Mouse (Mus musculus): ENCODE results near the gene Fam181a. TPM values are rescaled to one million over a fixed set of nuclear protein-coding genes. Genes with fewer than 3 reads are reported as not detected.

The Fam181a gene
- polyA plus RNA-seq, 1 experiment from 2014 or later: 4.5 TPM

DNA sequence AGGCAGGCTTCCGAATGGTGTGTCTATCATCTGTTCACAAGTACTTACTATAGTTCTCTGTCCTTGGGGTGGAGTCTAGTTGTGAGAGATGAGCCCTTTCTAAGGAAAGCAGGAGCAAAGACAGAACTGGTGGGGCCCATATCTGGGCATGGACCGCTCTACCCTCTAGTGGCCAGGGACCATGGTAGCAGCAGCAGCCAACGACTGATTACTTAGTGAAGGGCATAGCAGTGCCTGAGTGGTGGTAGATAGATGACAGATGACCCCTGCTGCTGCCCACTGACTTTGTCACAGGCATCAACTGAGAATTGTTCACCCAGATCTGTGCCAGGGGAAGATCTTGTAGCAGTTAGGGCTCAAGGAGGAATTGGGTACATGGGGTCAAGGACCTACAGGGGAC is 12.0 kb downstream of the Fam181a start:
- Histone ChIP-seq H3K9me3 (replicated peaks; ENCODE audit: control insufficient read depth, low read length) (no peaks in the 10 kb centered on the region), H3K9ac (replicated peaks; ENCODE audit: low read length) (no peak overlapping the region), H3K4me2 (ENCODE audit: low read depth, low read length) (no peak overlapping the region), H3K36me3 (replicated peaks; ENCODE audit: control insufficient read depth, insufficient read depth, low read depth, low read length) (no peaks in the 10 kb centered on the region), H3K27ac (replicated peaks; ENCODE audit: low read depth, low read length) (no peak overlapping the region), H3K27me3 (ENCODE audit: control insufficient read depth, insufficient read depth, low read length) (peaks cover 8% of the 10 kb centered on the region; the same call in 1 of the 2 replicates), H3K4me1 (ENCODE audit: control insufficient read depth, insufficient read depth, low read length) (peaks cover 3% of the 10 kb centered on the region; the same call in 1 of the 2 replicates), H3K4me3 (ENCODE audit: low read depth, low read length) (no peak overlapping the region)
- WGBS: 43% methylated on average over 3 of the region's 3 CpGs
- ATAC-seq (replicated peaks; ENCODE audit: insufficient number of reproducible peaks, low FRiP score, low TSS enrichment, low read depth) (no peak), DNase-seq (ENCODE audit: low spot score) (peak; percentile 31)

DNA sequence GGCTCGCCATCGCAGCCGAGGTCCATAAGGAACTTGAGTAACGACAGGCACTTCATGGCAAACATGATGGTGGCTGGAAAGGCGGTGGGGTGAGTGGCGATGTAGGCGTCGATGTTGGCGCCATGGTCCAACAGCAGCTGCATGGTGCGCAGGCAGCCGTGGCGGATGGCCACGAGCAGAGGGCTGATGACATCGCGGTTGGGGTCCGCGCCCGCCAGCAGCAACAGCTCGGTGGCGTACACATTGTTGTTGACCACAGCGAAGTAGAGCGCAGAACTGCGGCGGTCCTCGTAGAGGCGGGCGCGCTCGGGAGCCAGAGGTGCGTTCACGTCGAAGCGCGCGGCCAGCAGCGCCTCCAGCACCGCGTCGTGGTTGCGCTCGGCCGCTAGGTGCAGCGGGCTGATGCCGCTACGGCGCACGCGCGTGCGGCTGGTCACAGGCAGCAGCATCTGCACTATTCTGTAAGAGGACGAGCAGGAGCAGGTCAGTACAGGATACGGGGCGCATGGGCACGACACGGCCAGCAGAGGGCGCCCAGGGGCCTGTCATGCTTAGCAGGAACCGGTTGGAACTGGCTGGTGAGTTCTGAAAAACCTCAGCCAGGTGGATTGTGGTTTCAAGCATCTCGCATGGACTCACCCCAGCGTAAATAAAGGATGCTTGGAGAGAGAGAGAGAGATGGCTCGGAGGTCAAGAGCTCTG is 14.5 kb downstream of the Fam181a start:
- H3K4me1 ChIP-seq (ENCODE audit: control insufficient read depth, insufficient read depth, low read length): no peaks in the 10 kb centered on the region

DNA sequence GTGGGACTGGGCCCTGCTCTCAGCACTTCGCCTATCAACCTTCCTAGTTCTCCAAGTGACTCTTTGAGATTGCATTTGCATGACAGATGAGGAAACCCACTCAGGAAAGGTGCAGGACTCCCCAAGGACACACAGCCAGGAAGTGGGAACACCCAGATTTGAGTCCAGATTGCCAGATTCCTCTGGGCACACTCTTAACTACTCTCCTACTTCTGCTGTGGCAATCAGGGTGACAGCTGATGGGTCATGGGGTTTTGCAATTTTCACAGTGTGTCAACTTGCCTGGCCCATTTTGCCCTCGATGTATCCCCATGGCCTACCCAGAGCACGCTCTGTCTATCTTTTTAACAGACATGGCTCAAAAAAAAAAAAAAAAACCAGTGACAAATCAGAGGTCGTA is 15.8 kb downstream of the Fam181a start:
- H3K27me3 ChIP-seq (ENCODE audit: control insufficient read depth, insufficient read depth, low read length): peaks cover 8% of the 10 kb centered on the region; the same call in 1 of the 2 replicates
- ATAC-seq (replicated peaks; ENCODE audit: insufficient number of reproducible peaks, low FRiP score, low TSS enrichment, low read depth): no peak

More for the DNA sequence above, 14.5 kb downstream of the Fam181a start:
- Histone ChIP-seq H3K27ac (replicated peaks; ENCODE audit: low read depth, low read length) (no peak overlapping the region), H3K36me3 (replicated peaks; ENCODE audit: control insufficient read depth, insufficient read depth, low read depth, low read length) (no peaks in the 10 kb centered on the region), H3K27me3 (ENCODE audit: control insufficient read depth, insufficient read depth, low read length) (peaks cover 8% of the 10 kb centered on the region; the same call in 1 of the 2 replicates), H3K4me3 (ENCODE audit: low read depth, low read length) (peak overlapping the region; percentile 30), H3K4me2 (ENCODE audit: low read depth, low read length) (peak overlapping the region; percentile 63), H3K9ac (replicated peaks; ENCODE audit: low read length) (peak overlapping the region; percentile 48), H3K9me3 (replicated peaks; ENCODE audit: control insufficient read depth, low read length) (no peaks in the 10 kb centered on the region)
- DNase-seq (ENCODE audit: low spot score) (peak; percentile 95), ATAC-seq (replicated peaks; ENCODE audit: insufficient number of reproducible peaks, low FRiP score, low TSS enrichment, low read depth) (peak; percentile 95)
- 9% methylated on average over 60 of the region's 60 CpGs for WGBS

DNA sequence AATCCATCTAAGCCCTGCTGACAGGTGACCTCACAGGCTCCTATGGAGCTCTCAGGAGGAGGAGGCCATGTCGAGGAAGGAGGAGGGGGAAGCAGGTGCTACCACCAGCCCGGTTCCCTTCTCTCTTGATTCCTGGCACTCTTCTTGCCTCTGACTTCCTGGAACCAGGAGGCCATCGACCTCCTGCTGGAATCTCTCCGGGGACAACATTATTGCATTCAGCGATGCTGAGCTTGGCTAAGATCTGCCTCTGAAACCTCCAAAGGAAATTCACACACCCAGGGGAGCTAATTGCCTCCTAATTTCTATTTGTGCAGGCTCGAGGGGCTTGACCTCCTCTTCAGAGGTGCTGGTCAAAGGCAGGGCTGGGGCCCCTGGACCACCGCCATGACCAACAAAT is 16.3 kb downstream of the Fam181a start:
- DNase-seq (ENCODE audit: low spot score): no peak
- H3K9ac ChIP-seq (replicated peaks; ENCODE audit: low read length): no peak overlapping the region
- H3K27me3 ChIP-seq (ENCODE audit: control insufficient read depth, insufficient read depth, low read length): peaks cover 8% of the 10 kb centered on the region; the same call in 1 of the 2 replicates
- ATAC-seq (replicated peaks; ENCODE audit: insufficient number of reproducible peaks, low FRiP score, low TSS enrichment, low read depth): no peak
- H3K4me1 ChIP-seq (ENCODE audit: control insufficient read depth, insufficient read depth, low read length): no peaks in the 10 kb centered on the region
- 20% methylated on average over 7 of the region's 7 CpGs for WGBS
- H3K4me2 ChIP-seq (ENCODE audit: low read depth, low read length): no peak overlapping the region
- H3K9me3 ChIP-seq (replicated peaks; ENCODE audit: control insufficient read depth, low read length): no peaks in the 10 kb centered on the region
- H3K4me3 ChIP-seq (ENCODE audit: low read depth, low read length): no peak overlapping the region
- no peaks in the 10 kb centered on the region for H3K36me3 ChIP-seq (replicated peaks; ENCODE audit: control insufficient read depth, insufficient read depth, low read depth, low read length)
- no peak overlapping the region for H3K27ac ChIP-seq (replicated peaks; ENCODE audit: low read depth, low read length)

More for the DNA sequence above, 15.8 kb downstream of the Fam181a start:
- Histone ChIP-seq H3K36me3 (replicated peaks; ENCODE audit: control insufficient read depth, insufficient read depth, low read depth, low read length) (no peaks in the 10 kb centered on the region), H3K4me2 (ENCODE audit: low read depth, low read length) (no peak overlapping the region), H3K4me3 (ENCODE audit: low read depth, low read length) (no peak overlapping the region), H3K27ac (replicated peaks; ENCODE audit: low read depth, low read length) (no peak overlapping the region), H3K4me1 (ENCODE audit: control insufficient read depth, insufficient read depth, low read length) (no peaks in the 10 kb centered on the region), H3K9ac (replicated peaks; ENCODE audit: low read length) (no peak overlapping the region), H3K9me3 (replicated peaks; ENCODE audit: control insufficient read depth, low read length) (no peaks in the 10 kb centered on the region)
- 49% methylated on average over 4 of the region's 4 CpGs for WGBS
- no peak for DNase-seq (ENCODE audit: low spot score)

DNA sequence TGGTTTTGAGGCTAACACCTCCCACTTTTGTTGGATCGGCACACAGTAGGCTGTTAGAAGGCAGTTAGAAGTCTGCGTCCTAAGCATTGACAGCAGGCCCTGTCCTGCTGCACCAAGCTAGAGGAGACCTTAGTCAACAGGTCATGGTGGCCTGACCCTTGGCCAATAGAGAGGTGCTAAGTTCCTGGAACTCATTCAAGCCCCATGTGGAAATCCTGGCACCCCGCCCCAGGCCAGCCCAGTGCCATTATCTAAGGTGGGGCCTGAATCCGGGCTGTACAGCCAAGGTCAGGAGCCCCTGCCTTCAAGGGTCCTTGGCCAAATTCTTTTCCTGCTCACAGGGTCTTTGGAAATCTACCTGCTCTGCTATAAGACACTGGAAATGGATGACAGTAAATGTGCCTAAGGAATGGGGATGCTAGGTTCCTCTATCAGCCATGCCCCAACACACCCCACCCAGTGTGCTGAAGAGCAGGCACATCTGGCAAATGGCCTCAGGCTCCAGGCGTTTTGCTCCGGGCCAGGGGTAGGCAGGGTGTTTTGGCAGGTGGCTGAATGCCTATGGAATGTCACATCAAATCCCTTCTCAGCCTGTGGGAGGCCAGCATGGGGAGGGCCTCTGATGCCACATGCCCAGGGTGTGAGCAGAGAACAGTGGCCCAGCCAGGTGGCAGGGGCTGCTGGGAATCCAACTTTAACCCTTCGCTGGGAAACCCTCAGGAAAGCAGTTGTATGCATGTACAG is 17.8 kb downstream of the Fam181a start:
- Histone ChIP-seq H3K36me3 (replicated peaks; ENCODE audit: control insufficient read depth, insufficient read depth, low read depth, low read length) (no peaks in the 10 kb centered on the region), H3K4me2 (ENCODE audit: low read depth, low read length) (no peak overlapping the region), H3K4me1 (ENCODE audit: control insufficient read depth, insufficient read depth, low read length) (no peaks in the 10 kb centered on the region), H3K9me3 (replicated peaks; ENCODE audit: control insufficient read depth, low read length) (no peaks in the 10 kb centered on the region), H3K4me3 (ENCODE audit: low read depth, low read length) (no peak overlapping the region), H3K27ac (replicated peaks; ENCODE audit: low read depth, low read length) (no peak overlapping the region), H3K27me3 (ENCODE audit: control insufficient read depth, insufficient read depth, low read length) (0 out of 2 replicates have a peak, but pooled peaks cover 8% of the 10 kb centered on the region), H3K9ac (replicated peaks; ENCODE audit: low read length) (no peak overlapping the region)
- DNase-seq (ENCODE audit: low spot score): no peak
- ATAC-seq (replicated peaks; ENCODE audit: insufficient number of reproducible peaks, low FRiP score, low TSS enrichment, low read depth): no peak
- WGBS: 64% methylated on average over 7 of the region's 7 CpGs

DNA sequence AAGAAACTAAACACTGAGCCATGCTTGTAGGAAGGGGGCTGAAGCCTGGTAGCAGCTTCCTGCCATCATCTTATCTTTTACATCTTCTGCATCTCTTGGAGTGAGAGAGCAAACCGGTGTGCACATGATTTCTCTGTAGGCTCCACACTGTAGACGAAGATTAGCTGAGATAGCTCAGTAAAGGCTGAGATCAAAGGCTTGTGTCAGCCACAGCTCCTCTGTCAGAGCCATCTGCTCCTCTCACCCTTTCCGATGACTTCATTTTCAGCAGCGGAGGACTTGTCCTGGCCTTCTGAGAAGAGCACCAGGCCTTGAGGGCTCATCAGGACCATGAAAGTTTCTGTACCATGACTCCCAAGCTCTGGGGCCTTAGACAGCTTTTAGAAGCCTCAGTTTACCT is 20.7 kb downstream of the Fam181a start:
- ATAC-seq (replicated peaks; ENCODE audit: insufficient number of reproducible peaks, low FRiP score, low TSS enrichment, low read depth): no peak
- H3K9me3 ChIP-seq (replicated peaks; ENCODE audit: control insufficient read depth, low read length): no peaks in the 10 kb centered on the region
- DNase-seq (ENCODE audit: low spot score): no peak
- no peaks in the 10 kb centered on the region for H3K36me3 ChIP-seq (replicated peaks; ENCODE audit: control insufficient read depth, insufficient read depth, low read depth, low read length)
- no peak overlapping the region for H3K27ac ChIP-seq (replicated peaks; ENCODE audit: low read depth, low read length)
- H3K9ac ChIP-seq (replicated peaks; ENCODE audit: low read length): no peak overlapping the region
- 70% methylated on average over 4 of the region's 4 CpGs for WGBS
- no peaks in the 10 kb centered on the region for H3K4me1 ChIP-seq (ENCODE audit: control insufficient read depth, insufficient read depth, low read length)
- H3K4me3 ChIP-seq (ENCODE audit: low read depth, low read length): no peak overlapping the region
- H3K27me3 ChIP-seq (ENCODE audit: control insufficient read depth, insufficient read depth, low read length): no peaks in the 10 kb centered on the region
- no peak overlapping the region for H3K4me2 ChIP-seq (ENCODE audit: low read depth, low read length)

- H3K4me3 ChIP-seq (ENCODE audit: low read depth, low read length): no peak overlapping the region
- WGBS: 83% methylated on average over 2 of the region's 2 CpGs
These were observed 22.1 kb downstream of the Fam181a start for GRCm38 (mm10) chr12:103332879-103333278.

GRCm38 (mm10) chr12:103333426-103333825 is 22.7 kb downstream of the Fam181a start:
- 93% methylated on average over 15 of the region's 15 CpGs for WGBS
- H3K4me3 ChIP-seq (ENCODE audit: low read depth, low read length): no peak overlapping the region
- H3K4me2 ChIP-seq (ENCODE audit: low read depth, low read length): no peak overlapping the region
- H3K27me3 ChIP-seq (ENCODE audit: control insufficient read depth, insufficient read depth, low read length): no peaks in the 10 kb centered on the region
- no peak for ATAC-seq (replicated peaks; ENCODE audit: insufficient number of reproducible peaks, low FRiP score, low TSS enrichment, low read depth)
- H3K9me3 ChIP-seq (replicated peaks; ENCODE audit: control insufficient read depth, low read length): no peaks in the 10 kb centered on the region
- no peaks in the 10 kb centered on the region for H3K36me3 ChIP-seq (replicated peaks; ENCODE audit: control insufficient read depth, insufficient read depth, low read depth, low read length)
- H3K27ac ChIP-seq (replicated peaks; ENCODE audit: low read depth, low read length): no peak overlapping the region
- H3K9ac ChIP-seq (replicated peaks; ENCODE audit: low read length): no peak overlapping the region
- H3K4me1 ChIP-seq (ENCODE audit: control insufficient read depth, insufficient read depth, low read length): no peaks in the 10 kb centered on the region
- DNase-seq (ENCODE audit: low spot score): no peak

More at GRCm38 (mm10) chr12:103332879-103333278, 22.1 kb downstream of the Fam181a start:
- Histone ChIP-seq H3K9me3 (replicated peaks; ENCODE audit: control insufficient read depth, low read length) (no peaks in the 10 kb centered on the region), H3K4me1 (ENCODE audit: control insufficient read depth, insufficient read depth, low read length) (no peaks in the 10 kb centered on the region), H3K36me3 (replicated peaks; ENCODE audit: control insufficient read depth, insufficient read depth, low read depth, low read length) (no peaks in the 10 kb centered on the region), H3K27ac (replicated peaks; ENCODE audit: low read depth, low read length) (no peak overlapping the region), H3K4me2 (ENCODE audit: low read depth, low read length) (no peak overlapping the region), H3K27me3 (ENCODE audit: control insufficient read depth, insufficient read depth, low read length) (no peaks in the 10 kb centered on the region), H3K9ac (replicated peaks; ENCODE audit: low read length) (no peak overlapping the region)
- DNase-seq (ENCODE audit: low spot score): no peak
- no peak for ATAC-seq (replicated peaks; ENCODE audit: insufficient number of reproducible peaks, low FRiP score, low TSS enrichment, low read depth)

Measured in embryonic facial prominence, embryonic 11.5 days (tissue).